Mouse (Mus musculus): ENCODE results near the gene Il17a. TPM values are rescaled to one million over a fixed set of nuclear protein-coding genes. Genes with fewer than 3 reads are reported as not detected.

Il17a gene
- not detected in 2 replicates for polyA plus RNA-seq (2016; fragmentation: Nextera tagmentation; extraction: Ambion mirVana)

- no peaks in the 10 kb centered on the region for H3K36me3 ChIP-seq (replicated peaks)
- H3K27ac ChIP-seq: no peak within 1 kb of the TSS
- no peaks in the 10 kb centered on the region for H3K27me3 ChIP-seq (ENCODE audit: poor library complexity, severe bottlenecking)
- H3K4me3 ChIP-seq: no peak within 1 kb of the TSS
- 0 out of 2 replicates have a peak, but pooled peaks cover 3% of the 10 kb centered on the region for H3K4me1 ChIP-seq
- DNase-seq (ENCODE audit: extremely low spot score, low spot score): no peak
- 94% methylated on average over 10 of the region's 10 CpGs for WGBS
- peaks cover 10% of the 10 kb centered on the region; the same call in 1 of the 2 replicates for H3K9me3 ChIP-seq
Measured at GRCm38 (mm10) chr1:20730903-20731302, at the start of gene Il17a. Il17a (plus strand) TSS chr1:20730905.

GRCm38 (mm10) chr1:20682849-20683248, 47.9 kb upstream of the Il17a start:
- no peak for DNase-seq (ENCODE audit: extremely low spot score, low spot score)
- H3K4me1 ChIP-seq: peaks cover 3% of the 10 kb centered on the region; the same call in 1 of the 2 replicates
- H3K27me3 ChIP-seq (ENCODE audit: poor library complexity, severe bottlenecking): no peaks in the 10 kb centered on the region
- no peak overlapping the region for H3K4me3 ChIP-seq
- H3K9me3 ChIP-seq: no peaks in the 10 kb centered on the region
- H3K36me3 ChIP-seq (replicated peaks): no peaks in the 10 kb centered on the region
- H3K27ac ChIP-seq: no peak overlapping the region

- 96% methylated on average over 5 of the region's 5 CpGs for WGBS
- no peaks in the 10 kb centered on the region for H3K9me3 ChIP-seq
- no peak for DNase-seq (ENCODE audit: extremely low spot score, low spot score)
Measured at GRCm38 (mm10) chr1:20683386-20683785, 47.3 kb upstream of the Il17a start.

GRCm38 (mm10) chr1:20683853-20684252, 46.9 kb upstream of the Il17a start:
- DNase-seq (ENCODE audit: extremely low spot score, low spot score): no peak
- WGBS: 88% methylated on average over 3 of the region's 3 CpGs
- Histone ChIP-seq H3K4me3 (no peak overlapping the region), H3K27ac (no peak overlapping the region), H3K4me1 (no peaks in the 10 kb centered on the region), H3K9me3 (no peaks in the 10 kb centered on the region), H3K27me3 (ENCODE audit: poor library complexity, severe bottlenecking) (no peaks in the 10 kb centered on the region), H3K36me3 (replicated peaks) (no peaks in the 10 kb centered on the region)

More at GRCm38 (mm10) chr1:20683386-20683785, 47.3 kb upstream of the Il17a start:
- H3K4me1 ChIP-seq: no peaks in the 10 kb centered on the region
- H3K27me3 ChIP-seq (ENCODE audit: poor library complexity, severe bottlenecking): no peaks in the 10 kb centered on the region
- no peaks in the 10 kb centered on the region for H3K36me3 ChIP-seq (replicated peaks)
- H3K4me3 ChIP-seq: no peak overlapping the region
- no peak overlapping the region for H3K27ac ChIP-seq

GRCm38 (mm10) chr1:20684403-20684802, 46.3 kb upstream of the Il17a start:
- no peaks in the 10 kb centered on the region for H3K27me3 ChIP-seq (ENCODE audit: poor library complexity, severe bottlenecking)
- no peak overlapping the region for H3K4me3 ChIP-seq
- H3K4me1 ChIP-seq: no peaks in the 10 kb centered on the region
- no peak overlapping the region for H3K27ac ChIP-seq
- H3K9me3 ChIP-seq: no peaks in the 10 kb centered on the region
- DNase-seq (ENCODE audit: extremely low spot score, low spot score): no peak
- WGBS: 91% methylated on average over 3 of the region's 3 CpGs
- H3K36me3 ChIP-seq (replicated peaks): no peaks in the 10 kb centered on the region

GRCm38 (mm10) chr1:20685393-20685792, 45.3 kb upstream of the Il17a start:
- DNase-seq (ENCODE audit: extremely low spot score, low spot score): no peak
- Histone ChIP-seq H3K4me3 (no peak overlapping the region), H3K27me3 (ENCODE audit: poor library complexity, severe bottlenecking) (no peaks in the 10 kb centered on the region), H3K27ac (no peak overlapping the region), H3K4me1 (no peaks in the 10 kb centered on the region), H3K9me3 (no peaks in the 10 kb centered on the region), H3K36me3 (replicated peaks) (no peaks in the 10 kb centered on the region)
- WGBS: 81% methylated on average over 2 of the region's 2 CpGs

- H3K9me3 ChIP-seq: no peaks in the 10 kb centered on the region
- H3K4me3 ChIP-seq: no peak overlapping the region
- H3K27ac ChIP-seq: no peak overlapping the region
- no peaks in the 10 kb centered on the region for H3K27me3 ChIP-seq (ENCODE audit: poor library complexity, severe bottlenecking)
- no peaks in the 10 kb centered on the region for H3K36me3 ChIP-seq (replicated peaks)
- H3K4me1 ChIP-seq: no peaks in the 10 kb centered on the region
- DNase-seq (ENCODE audit: extremely low spot score, low spot score): no peak
- 89% methylated on average over 4 of the region's 4 CpGs for WGBS
Measured at GRCm38 (mm10) chr1:20685907-20686306, 44.8 kb upstream of the Il17a start.

GRCm38 (mm10) chr1:20691336-20691735, 39.4 kb upstream of the Il17a start:
- no peaks in the 10 kb centered on the region for H3K36me3 ChIP-seq (replicated peaks)
- 95% methylated on average over 8 of the region's 8 CpGs for WGBS
- no peaks in the 10 kb centered on the region for H3K4me1 ChIP-seq
- no peak overlapping the region for H3K4me3 ChIP-seq
- no peak overlapping the region for H3K27ac ChIP-seq
- no peak for DNase-seq (ENCODE audit: extremely low spot score, low spot score)
- H3K9me3 ChIP-seq: no peaks in the 10 kb centered on the region
- H3K27me3 ChIP-seq (ENCODE audit: poor library complexity, severe bottlenecking): no peaks in the 10 kb centered on the region

- WGBS: 92% methylated on average over 6 of the region's 6 CpGs
- H3K4me1 ChIP-seq: no peaks in the 10 kb centered on the region
Measured at GRCm38 (mm10) chr1:20693634-20694313, 36.9 kb upstream of the Il17a start.

GRCm38 (mm10) chr1:20700011-20700410, 30.7 kb upstream of the Il17a start:
- Histone ChIP-seq H3K4me3 (no peak overlapping the region), H3K27me3 (ENCODE audit: poor library complexity, severe bottlenecking) (no peaks in the 10 kb centered on the region), H3K36me3 (replicated peaks) (no peaks in the 10 kb centered on the region), H3K27ac (no peak overlapping the region), H3K4me1 (no peaks in the 10 kb centered on the region), H3K9me3 (no peaks in the 10 kb centered on the region)
- 77% methylated on average over 3 of the region's 3 CpGs for WGBS
- DNase-seq (ENCODE audit: extremely low spot score, low spot score): no peak

More at GRCm38 (mm10) chr1:20693634-20694313, 36.9 kb upstream of the Il17a start:
- DNase-seq (ENCODE audit: extremely low spot score, low spot score): no peak
- Histone ChIP-seq H3K4me3 (no peak overlapping the region), H3K36me3 (replicated peaks) (no peaks in the 10 kb centered on the region), H3K27me3 (ENCODE audit: poor library complexity, severe bottlenecking) (no peaks in the 10 kb centered on the region), H3K9me3 (no peaks in the 10 kb centered on the region), H3K27ac (no peak overlapping the region)

GRCm38 (mm10) chr1:20736572-20736971, 5.9 kb downstream of the Il17a start:
- H3K27me3 ChIP-seq (ENCODE audit: poor library complexity, severe bottlenecking): no peaks in the 10 kb centered on the region
- 89% methylated on average over 4 of the region's 4 CpGs for WGBS
- H3K9me3 ChIP-seq: no peaks in the 10 kb centered on the region
- no peaks in the 10 kb centered on the region for H3K36me3 ChIP-seq (replicated peaks)
- H3K27ac ChIP-seq: no peak overlapping the region
- H3K4me1 ChIP-seq: 0 out of 2 replicates have a peak, but pooled peaks cover 3% of the 10 kb centered on the region
- no peak for DNase-seq (ENCODE audit: extremely low spot score, low spot score)
- no peak overlapping the region for H3K4me3 ChIP-seq

GRCm38 (mm10) chr1:20738483-20738882, 7.8 kb downstream of the Il17a start:
- WGBS: 90% methylated on average over 2 of the region's 2 CpGs
- Histone ChIP-seq H3K4me3 (no peak overlapping the region), H3K27me3 (ENCODE audit: poor library complexity, severe bottlenecking) (no peaks in the 10 kb centered on the region), H3K9me3 (no peaks in the 10 kb centered on the region), H3K36me3 (replicated peaks) (no peaks in the 10 kb centered on the region), H3K4me1 (0 out of 2 replicates have a peak, but pooled peaks cover 2% of the 10 kb centered on the region), H3K27ac (no peak overlapping the region)
- no peak for DNase-seq (ENCODE audit: extremely low spot score, low spot score)

- no peak for DNase-seq (ENCODE audit: extremely low spot score, low spot score)
Measured at GRCm38 (mm10) chr1:20740496-20740998, 9.8 kb downstream of the Il17a start.

More at GRCm38 (mm10) chr1:20740496-20740998, 9.8 kb downstream of the Il17a start:
- 84% methylated on average over 3 of the region's 3 CpGs for WGBS
- no peaks in the 10 kb centered on the region for H3K36me3 ChIP-seq (replicated peaks)
- no peaks in the 10 kb centered on the region; the same call in 1 of the 2 replicates for H3K27me3 ChIP-seq (ENCODE audit: poor library complexity, severe bottlenecking)
- no peak overlapping the region for H3K4me3 ChIP-seq
- no peaks in the 10 kb centered on the region for H3K9me3 ChIP-seq
- no peak overlapping the region for H3K27ac ChIP-seq
- H3K4me1 ChIP-seq: 0 out of 2 replicates have a peak, but pooled peaks cover 3% of the 10 kb centered on the region

Data from forebrain, embryonic 10.5 days (tissue).